In the genomic region with DNA sequence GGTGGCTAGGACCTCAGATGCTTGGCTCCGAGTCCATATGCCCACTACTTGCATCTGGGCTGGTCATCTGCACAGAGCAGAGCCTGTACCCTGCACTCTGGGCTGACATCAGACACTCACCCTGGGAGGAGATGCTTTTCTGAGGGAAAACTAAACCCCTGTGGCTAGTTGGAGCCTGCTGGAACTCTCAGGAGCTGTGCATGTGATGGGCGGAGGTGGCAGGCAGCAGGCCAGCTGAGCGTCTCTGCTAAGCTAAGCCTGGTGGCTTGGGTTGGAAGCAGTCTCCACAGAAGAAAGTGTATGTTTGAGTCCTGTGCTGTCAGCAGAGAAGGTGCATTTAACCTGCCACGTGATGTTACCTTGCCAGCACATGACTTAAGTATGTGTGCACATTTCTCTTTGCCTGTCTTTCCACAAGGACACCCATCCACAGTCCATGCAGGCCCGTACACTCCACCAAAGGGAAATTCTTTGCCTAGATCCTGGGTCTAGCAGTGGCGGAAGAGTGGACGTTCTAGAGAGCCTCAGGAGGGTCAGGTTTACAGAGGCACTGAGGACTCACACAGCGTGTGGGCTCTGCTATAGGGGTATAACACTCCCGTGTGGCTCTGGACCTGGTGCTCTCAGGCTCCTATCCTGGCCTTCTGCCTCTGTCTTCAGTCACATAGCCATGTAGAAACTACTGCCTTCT, we compare ENCODE assay signal across 9 mouse cellular contexts. TPM values are rescaled to one million over a fixed set of nuclear protein-coding genes. Genes with fewer than 3 reads are reported as not detected.
DNase-seq lines count a peak whose midpoint lies in the region; ATAC-seq and TF ChIP-seq lines count a peak whose summit lies in the region.
"Had no signal": no experiment of that assay in that cellular context is flagged by ENCODE, and none has a peak within 500 bp of the region (broad histone marks: within the 10 kb centered on the region; RNA-seq: fewer than 3 reads in every experiment).

No protein-coding gene starts in this region.

- H3K27ac ChIP-seq in heart, adult 2 months, result peak overlapping the region; percentile 90
- H3K27ac ChIP-seq in macrophage, result peak overlapping the region; percentile 80
- no peak overlapping the region for H3K27ac ChIP-seq in midbrain, postnatal 0 days (ENCODE audit: low read depth, low read length)

- WGBS in heart, adult 2 months, result 50% methylated on average over 9 of the region's 9 CpGs
- whole genome bisulfite sequencing in macrophage (ENCODE audit: missing documents), result 98% methylated on average over 9 of the region's 9 CpGs
- 93% methylated on average over 9 of the region's 9 CpGs for WGBS in midbrain, postnatal 0 days

- DNase-seq in cerebellum, postnatal 25 days, result peak; percentile 38 to 56
- no peak for DNase-seq in cerebellum, adult 11 months
- peak; percentile 39 to 47 for DNase-seq in lung, adult 18-20 months
- no peak for DNase-seq in lung, postnatal 14 days
- peak; percentile 73 to 74 for DNase-seq in heart, adult 2 months
- no peak for DNase-seq in midbrain, postnatal 0 days (ENCODE audit: low spot score)
- DNase-seq in adrenal gland, postnatal 10 days, result no peak
- DNase-seq: adrenal gland, adult 8-10 months had no signal

- peaks cover 3% of the 10 kb centered on the region for H3K79me2 ChIP-seq in heart, adult 2 months (replicated peaks; ENCODE audit: control insufficient read depth, insufficient read depth, low read length)
- peaks cover 52% of the 10 kb centered on the region for H3K79me2 ChIP-seq in macrophage (ENCODE audit: inconsistent target)

- 0 out of 2 replicates have a peak, but pooled peaks have one; percentile 34 for TF ChIP-seq POLR2A in heart, adult 2 months (IDR thresholded peaks at IDR 0.05; ENCODE audit: insufficient read depth, low read depth, low read length)

- intact Hi-C loops in heart, adult 2 months (cut with DNase I), result no loop called here

- no peak for ATAC-seq in midbrain, postnatal 0 days (ENCODE audit: low FRiP score)

- H3K4me3 ChIP-seq in heart, adult 2 months, result no peak overlapping the region
- H3K4me3 ChIP-seq in macrophage (ENCODE audit: inconsistent target), result no peak overlapping the region
- no peak overlapping the region for H3K4me3 ChIP-seq in midbrain, postnatal 0 days (ENCODE audit: low read depth, low read length)

- H3K4me1 ChIP-seq in heart, adult 2 months (ENCODE audit: control insufficient read depth, insufficient read depth, low read length), result peaks cover 59% of the 10 kb centered on the region
- H3K4me1 ChIP-seq in midbrain, postnatal 0 days (ENCODE audit: insufficient read depth, low read length), result no peaks in the 10 kb centered on the region

- TF ChIP-seq CTCF in heart, adult 2 months (IDR thresholded peaks at IDR 0.05), result peak; percentile 39
- TF ChIP-seq CTCF in midbrain, postnatal 0 days (IDR thresholded peaks at IDR 0.05), result no peak

- H3K4me2 ChIP-seq in midbrain, postnatal 0 days (ENCODE audit: low read depth, low read length, poor library complexity, severe bottlenecking), result no peak overlapping the region

- H3K9ac ChIP-seq in heart, adult 2 months (ENCODE audit: low read depth, low read length), result peak overlapping the region; percentile 59
- H3K9ac ChIP-seq in midbrain, postnatal 0 days (replicated peaks; ENCODE audit: low read length, poor library complexity, severe bottlenecking), result no peak overlapping the region

- no peaks in the 10 kb centered on the region for H3K27me3 ChIP-seq in heart, adult 2 months (ENCODE audit: control insufficient read depth, insufficient read depth, low read length)
- no peaks in the 10 kb centered on the region for H3K27me3 ChIP-seq in midbrain, postnatal 0 days (ENCODE audit: insufficient read depth, low read length)

- no peaks in the 10 kb centered on the region for H3K9me3 ChIP-seq in midbrain, postnatal 0 days (ENCODE audit: low read length)

- H3K36me3 ChIP-seq in heart, adult 2 months (ENCODE audit: control insufficient read depth, insufficient read depth, low read length), result peaks cover 21% of the 10 kb centered on the region; the same call in 1 of the 2 replicates
- peaks cover 21% of the 10 kb centered on the region; the same call in 1 of the 2 replicates for H3K36me3 ChIP-seq in macrophage (ENCODE audit: inconsistent target)
- peaks cover 48% of the 10 kb centered on the region for H3K36me3 ChIP-seq in midbrain, postnatal 0 days (ENCODE audit: insufficient read depth, low read length)

- peak; percentile 68; the same call in 1 of the 2 replicates for TF ChIP-seq EP300 in heart, adult 2 months (IDR thresholded peaks at IDR 0.05; ENCODE audit: insufficient read depth, low read depth, low read length)

RNA-seq across cellular contexts. Expression of gene Bicd2, which starts 31.1 kb away (rescaled TPM):
- 10 to 100 TPM; 72.4 to 77.6 TPM for total RNA-seq in heart, adult 2 months (2021)
- 44.5 and 64.2 TPM in 2 replicates for polyA plus RNA-seq in heart, adult 2 months (2012; rRNA removed)
- total RNA-seq in macrophage (2018; cell fraction: chromatin; rRNA removed), result 10 to 100 TPM; 16.0 to 91.6 (median 51.0) TPM
- 10 to 100 TPM; 29.1 to 37.9 (median 33.2) TPM for total RNA-seq in macrophage (2018; cell fraction: cytosol; rRNA removed)
- total RNA-seq in macrophage (2018; cell fraction: nucleus; rRNA removed), result 10 to 100 TPM; 25.2 to 74.3 (median 46.6) TPM
- 24.3 to 34.5 TPM (median 30.4 TPM) in 3 replicates for polyA plus RNA-seq in macrophage (2018)
- total RNA-seq in midbrain, postnatal 0 days (2014; rRNA removed), result 49.3 and 50.4 TPM in 2 replicates
- 24.0 and 24.1 TPM in 2 replicates for polyA plus RNA-seq in midbrain, postnatal 0 days (2015; fragmentation: Nextera tagmentation; extraction: Ambion mirVana)
- total RNA-seq in adrenal gland, postnatal 10 days (2021), result 10 to 100 TPM; 31.0 to 31.6 TPM

RNA-seq across cellular contexts. Expression of gene Ippk, which starts 48.5 kb away (rescaled TPM):
- total RNA-seq in heart, adult 2 months (2021), result 1 to 10 TPM; 6.7 to 7.3 TPM
- polyA plus RNA-seq in heart, adult 2 months (2012; rRNA removed), result 4.3 and 6.9 TPM in 2 replicates
- total RNA-seq in macrophage (2018; cell fraction: chromatin; rRNA removed), result 10 to 100 TPM in 3 of 26 experiments, 1 to 10 TPM in 23; 2.1 to 12.7 (median 7.1) TPM
- total RNA-seq in macrophage (2018; cell fraction: cytosol; rRNA removed), result 1 to 10 TPM; 3.5 to 5.8 (median 4.8) TPM
- 10 to 100 TPM in 1 of 26 experiments, 1 to 10 TPM in 25; 2.5 to 13.3 (median 4.6) TPM for total RNA-seq in macrophage (2018; cell fraction: nucleus; rRNA removed)
- 3.2 to 6.3 TPM (median 3.4 TPM) in 3 replicates for polyA plus RNA-seq in macrophage (2018)
- total RNA-seq in midbrain, postnatal 0 days (2014; rRNA removed), result 11.9 TPM in 2 replicates
- polyA plus RNA-seq in midbrain, postnatal 0 days (2015; fragmentation: Nextera tagmentation; extraction: Ambion mirVana), result 10.4 and 10.9 TPM in 2 replicates
- total RNA-seq in adrenal gland, postnatal 10 days (2021), result 10 to 100 TPM; 13.1 to 23.5 TPM

RNA-seq across cellular contexts. Expression of gene Fgd3, which starts 52.4 kb away (rescaled TPM):
- 1 to 10 TPM in 1 of 2 experiments, under 1 TPM in 1; 0.96 to 1.0 TPM for total RNA-seq in heart, adult 2 months (2021)
- polyA plus RNA-seq in heart, adult 2 months (2012; rRNA removed), result 0.96 and 0.97 TPM in 2 replicates
- 10 to 100 TPM in 25 of 26 experiments, 1 to 10 TPM in 1; 9.2 to 88.5 (median 38.6) TPM for total RNA-seq in macrophage (2018; cell fraction: chromatin; rRNA removed)
- 10 to 100 TPM in 25 of 26 experiments, 1 to 10 TPM in 1; 9.7 to 25.1 (median 18.9) TPM for total RNA-seq in macrophage (2018; cell fraction: cytosol; rRNA removed)
- total RNA-seq in macrophage (2018; cell fraction: nucleus; rRNA removed), result 10 to 100 TPM; 13.5 to 50.3 (median 27.5) TPM
- polyA plus RNA-seq in macrophage (2018), result 14.8 to 24.2 TPM (median 22.8 TPM) in 3 replicates
- 9.3 and 12.0 TPM in 2 replicates for total RNA-seq in midbrain, postnatal 0 days (2014; rRNA removed)
- polyA plus RNA-seq in midbrain, postnatal 0 days (2015; fragmentation: Nextera tagmentation; extraction: Ambion mirVana), result 2.1 and 2.4 TPM in 2 replicates
- total RNA-seq in adrenal gland, postnatal 10 days (2021), result 1 to 10 TPM; 3.7 to 3.8 TPM

Comparison
In these comparisons a context has a peak if more than half of its experiments do, and no peak if none do; other contexts are left out.
1. DNase-seq: peak in cerebellum, postnatal 25 days (2 of 2), lung, adult 18-20 months (2 of 2) and heart, adult 2 months (2 of 2); none in cerebellum, adult 11 months (single experiment), lung, postnatal 14 days (single experiment), midbrain, postnatal 0 days (single experiment) and adrenal gland, postnatal 10 days (single experiment).